Mouse (Mus musculus) spleen, adult 2 months (tissue): Measurements from ENCODE around the gene Gas2l1. TPM values are rescaled to one million over a fixed set of nuclear protein-coding genes. Genes with fewer than 3 reads are reported as not detected.
"Not testable (repeated sequence)": the region's sequence is repeated elsewhere in the genome, so short reads cannot be mapped to it uniquely, and the experiment has no call there.

Experiments
- DNase-seq, 2 experiments: peaks; one replicate each; pipeline versions ENCODE4 v3.0.0 to v3.0.0-alpha.2; 2012 to 2021; ENCODE audit warnings: low spot score in 2 of 2, low read depth in 1 of 2
- H3K27ac ChIP-seq: fragments of 200-500 bp; 2 replicates; pipeline ENCODE4 v1.5.1; 2012; ENCODE audit warnings: low read length, inconsistent platforms; ENCODE audit not compliant: insufficient read depth
- H3K27me3 ChIP-seq: fragments of 200-500 bp; 2 replicates; pipeline ENCODE4 v1.6.1; 2012; ENCODE audit warnings: mild to moderate bottlenecking, moderate library complexity, low read length, inconsistent platforms; ENCODE audit not compliant: control insufficient read depth, insufficient read depth
- H3K36me3 ChIP-seq: fragments of 200-500 bp; 2 replicates; pipeline ENCODE4 v1.6.1; 2012; ENCODE audit warnings: mild to moderate bottlenecking, low read length, inconsistent platforms; ENCODE audit not compliant: control insufficient read depth, insufficient read depth
- H3K4me1 ChIP-seq: fragments of 200-500 bp; 2 replicates; pipeline ENCODE4 v1.6.1; 2011; ENCODE audit warnings: inconsistent platforms; ENCODE audit not compliant: control insufficient read depth, insufficient read depth, insufficient read length
- H3K4me3 ChIP-seq: fragments of 200-500 bp; 2 replicates; pipeline ENCODE4 v1.5.1; 2011; ENCODE audit warnings: mild to moderate bottlenecking, inconsistent platforms; ENCODE audit not compliant: insufficient read depth, insufficient read length; ENCODE audit errors: extremely low read depth
- CTCF ChIP-seq: fragments of 200-500 bp; IDR thresholded peaks from 2 replicates; pipeline ENCODE4 v1.5.1; 2011; ENCODE audit warnings: mild to moderate bottlenecking, inconsistent platforms; ENCODE audit not compliant: insufficient read depth, insufficient read length, insufficient replicate concordance; ENCODE audit errors: extremely low read depth
- POLR2A ChIP-seq: fragments of 200-500 bp; IDR thresholded peaks from 2 replicates; pipeline ENCODE4 v1.6.1; 2011; ENCODE audit warnings: low read depth, low read length, inconsistent platforms
- WGBS: fragments of 180-500 bp; shearing (Covaris S2); methylation state at CpG from one replicate; pipeline ENCODE4 v1.1.7; 2018; 5-methylcytosine and 5-hydroxymethylcytosine counted together
- polyA plus RNA-seq: library from polyadenylated mRNA; depleted of rRNA; stranded (reverse); fragments of >200 nt; gene quantifications from 2 replicates; pipeline ENCODE4 v1.2.3, GENCODE M21; 2012

Gas2l1 gene
- polyA plus RNA-seq, 1 experiment = 35.5 TPM

DNA sequence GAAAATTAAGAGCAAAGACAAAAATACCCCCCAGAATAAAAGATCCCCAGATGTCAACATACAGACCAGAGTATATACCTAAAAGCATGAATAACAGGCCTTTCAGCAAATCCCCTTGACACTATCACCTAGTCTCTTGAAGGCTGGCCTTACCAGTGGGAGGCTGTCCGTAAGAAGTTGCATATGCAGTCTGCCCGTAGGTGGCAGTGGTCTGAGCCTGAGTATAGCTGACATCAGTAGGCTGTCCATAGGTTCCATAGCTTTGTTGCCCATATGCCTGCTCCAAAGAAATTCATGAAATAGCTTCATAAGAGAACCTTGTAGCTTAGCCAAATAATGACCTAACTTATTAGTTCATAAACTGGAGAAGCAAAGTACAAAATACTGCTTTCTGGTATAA lies 26.6 kb upstream of the Gas2l1 start:
- Histone ChIP-seq H3K4me3 (no peak overlapping the region), H3K36me3 (peaks cover 29% of the 10 kb centered on the region), H3K4me1 (peaks cover 2% of the 10 kb centered on the region), H3K27ac (no peak overlapping the region), H3K27me3 (no peaks in the 10 kb centered on the region)
- no peak; the same call in 1 of the 2 replicates for TF ChIP-seq CTCF
- 55% methylated on average over 2 of the region's 2 CpGs for WGBS
- no peak for DNase-seq

DNA sequence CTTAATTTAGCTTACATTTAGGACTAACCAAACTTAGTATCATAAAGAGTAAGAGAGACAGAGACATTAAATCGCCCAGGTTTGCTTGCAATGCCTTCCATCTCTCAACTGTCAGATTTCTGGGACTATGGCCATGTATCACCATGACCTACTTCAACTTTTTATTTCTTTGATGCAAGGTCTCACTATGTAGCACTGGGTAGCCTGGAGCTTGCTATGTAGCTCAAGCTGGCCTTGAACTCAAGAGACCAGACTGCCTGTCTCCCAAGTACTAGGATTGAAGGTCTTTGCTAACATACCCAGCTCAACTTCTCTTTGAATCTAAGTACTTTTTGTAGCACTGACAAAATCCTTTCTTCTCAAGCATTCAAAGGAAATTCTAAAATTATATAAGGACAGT lies 24.0 kb upstream of the Gas2l1 start:
- peaks cover 46% of the 10 kb centered on the region for H3K36me3 ChIP-seq
- H3K4me3 ChIP-seq = no peak overlapping the region
- 92% methylated on average over 1 of the region's 1 CpGs for WGBS
- TF ChIP-seq POLR2A (no peak), CTCF (no peak)
- no peaks in the 10 kb centered on the region for H3K27me3 ChIP-seq
- no peak for DNase-seq
- no peaks in the 10 kb centered on the region; the same call in none of the 2 replicates for H3K4me1 ChIP-seq
- H3K27ac ChIP-seq = no peak overlapping the region

- not testable (repeated sequence) for H3K27ac ChIP-seq, H3K27me3 ChIP-seq, DNase-seq, H3K4me1 ChIP-seq, H3K4me3 ChIP-seq
- peaks cover 44% of the 10 kb centered on the region for H3K36me3 ChIP-seq
- 93% methylated on average over 4 of the region's 5 CpGs for WGBS
Observed at GRCm38 (mm10) chr11:5076843-5077242, 11.7 kb upstream of the Gas2l1 start.

DNA sequence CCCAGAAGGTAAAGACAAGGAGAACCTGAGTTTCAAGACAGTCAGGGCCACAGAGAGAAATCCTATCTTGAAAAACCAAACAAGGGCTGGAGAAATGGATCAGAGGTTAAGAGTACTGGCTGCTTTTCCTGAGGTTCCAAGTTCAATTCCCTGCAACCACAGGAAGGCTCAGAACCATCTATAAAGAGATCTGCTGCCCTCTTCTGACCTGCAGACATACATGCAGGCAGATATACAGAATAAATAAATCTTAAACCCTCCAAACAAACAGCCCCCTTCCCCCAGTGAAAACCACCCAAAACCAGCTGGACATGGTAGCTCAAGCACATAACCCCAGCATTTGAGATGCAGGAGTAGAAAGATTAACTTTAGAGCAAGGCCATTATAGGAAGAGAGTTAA lies 10.6 kb upstream of the Gas2l1 start:
- H3K36me3 ChIP-seq = peaks cover 49% of the 10 kb centered on the region
- DNase-seq = no peak

DNA sequence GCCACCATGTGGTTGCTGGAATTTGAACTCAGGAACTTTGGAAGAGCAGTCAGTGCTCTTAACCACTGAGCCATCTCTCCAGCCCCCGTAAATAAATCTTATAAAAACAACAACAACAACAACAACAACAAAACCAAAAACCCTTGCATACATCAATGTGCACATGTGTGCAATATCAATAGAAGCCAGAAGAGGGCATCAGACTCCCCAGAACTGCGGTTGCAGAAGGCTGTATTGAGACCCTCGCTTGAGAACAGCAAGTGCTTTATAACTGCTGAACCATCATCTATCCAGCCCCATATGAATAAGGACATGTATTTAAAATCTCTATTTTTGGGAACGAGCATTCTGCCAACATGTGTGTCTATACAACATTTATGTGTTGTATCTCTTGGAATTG lies 9.8 kb upstream of the Gas2l1 start:
- no peak for TF ChIP-seq CTCF
- no peak for TF ChIP-seq POLR2A
- no peak for DNase-seq
- Histone ChIP-seq H3K27ac (no peak overlapping the region), H3K36me3 (peaks cover 50% of the 10 kb centered on the region), H3K4me3 (no peak overlapping the region), H3K4me1 (no peaks in the 10 kb centered on the region), H3K27me3 (no peaks in the 10 kb centered on the region)
- 77% methylated on average over 4 of the region's 4 CpGs for WGBS

More for the DNA sequence above, 10.6 kb upstream of the Gas2l1 start:
- no peak overlapping the region for H3K27ac ChIP-seq
- no peak for TF ChIP-seq POLR2A
- TF ChIP-seq CTCF = no peak
- no peak overlapping the region for H3K4me3 ChIP-seq
- H3K27me3 ChIP-seq = no peaks in the 10 kb centered on the region
- no peaks in the 10 kb centered on the region for H3K4me1 ChIP-seq

DNA sequence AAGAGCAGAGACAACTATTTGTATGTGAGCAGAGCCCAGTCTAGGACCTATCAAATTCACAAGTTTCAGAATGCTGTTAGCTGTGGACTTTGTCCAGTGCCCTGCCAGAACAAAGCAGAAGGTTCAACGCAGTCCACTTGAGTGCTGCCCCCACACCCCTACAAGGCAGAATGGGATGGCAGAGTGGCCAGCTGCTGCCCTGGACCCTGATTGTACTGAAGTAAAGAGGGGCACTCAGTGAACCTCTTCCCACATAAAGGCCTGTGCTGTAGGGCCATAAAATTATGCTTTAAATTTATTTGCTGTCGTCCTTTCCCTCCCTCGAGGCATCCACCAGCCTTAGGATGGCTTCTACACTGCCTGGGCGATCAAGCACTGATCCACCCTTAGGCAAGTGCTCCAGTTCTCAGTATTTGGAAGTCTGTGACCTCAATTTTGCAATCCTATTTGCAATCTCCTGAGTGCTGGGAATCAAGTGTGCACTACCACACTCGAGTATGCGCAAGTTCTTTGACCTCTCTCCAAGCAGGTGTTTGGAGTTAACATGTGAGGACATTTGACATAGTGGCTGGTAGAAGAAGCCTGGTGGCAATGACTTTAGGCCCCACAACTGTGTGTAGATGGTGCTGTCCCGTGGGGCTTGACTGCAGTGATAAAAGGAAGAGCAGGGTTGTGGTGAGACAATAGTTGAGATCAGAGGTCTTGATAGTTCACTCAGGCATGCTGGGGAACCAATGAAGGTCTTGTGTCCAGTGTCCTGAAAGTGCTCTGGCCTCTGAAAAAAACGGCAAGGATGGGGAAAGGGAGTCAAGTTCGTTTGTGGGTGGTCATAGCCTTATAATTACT lies 3.2 kb upstream of the Gas2l1 start:
- H3K4me1 ChIP-seq = no peaks in the 10 kb centered on the region; the same call in 1 of the 2 replicates
- H3K27ac ChIP-seq = no peak overlapping the region
- 78% methylated on average over 9 of the region's 9 CpGs for WGBS
- peaks cover 38% of the 10 kb centered on the region for H3K36me3 ChIP-seq
- DNase-seq = no peak
- TF ChIP-seq CTCF (no peak), POLR2A (no peak)
- no peak overlapping the region for H3K4me3 ChIP-seq
- H3K27me3 ChIP-seq = peaks cover 9% of the 10 kb centered on the region; the same call in 1 of the 2 replicates

DNA sequence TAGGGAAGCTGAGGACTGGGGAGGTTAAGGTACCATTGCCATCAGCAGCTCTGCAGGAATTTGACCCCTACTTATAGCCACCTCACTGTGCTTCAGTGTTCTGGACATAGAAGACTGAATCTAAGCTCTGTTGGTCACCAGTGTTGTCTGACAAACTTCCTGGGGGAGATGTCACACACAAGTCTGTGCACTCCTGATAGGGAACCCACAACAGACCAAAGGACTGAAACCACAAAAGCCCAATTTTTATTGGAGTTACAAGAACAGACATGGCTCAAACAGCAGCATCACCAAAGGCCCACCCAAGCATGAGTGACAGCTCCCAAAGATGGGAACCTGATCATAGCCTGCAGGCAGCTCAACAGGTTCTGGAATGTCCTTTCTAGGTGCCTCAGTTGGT lies 1.9 kb upstream of the Gas2l1 start:
- H3K36me3 ChIP-seq = peaks cover 26% of the 10 kb centered on the region
- no peak for TF ChIP-seq CTCF
- TF ChIP-seq POLR2A = no peak

More for the DNA sequence above, 1.9 kb upstream of the Gas2l1 start:
- Histone ChIP-seq H3K4me1 (peaks cover 3% of the 10 kb centered on the region), H3K4me3 (no peak overlapping the region), H3K27ac (no peak overlapping the region), H3K27me3 (peaks cover 10% of the 10 kb centered on the region)
- DNase-seq = no peak
